Mouse (Mus musculus) forebrain, postnatal 0 days (tissue): ENCODE data around the gene Efna5. TPM values are rescaled to one million over a fixed set of nuclear protein-coding genes. Genes with fewer than 3 reads are reported as not detected.
A peak's percentile ranks its signal among the peaks of the same experiment; 100 is the strongest.

ENCODE experiments used
- ATAC-seq: fragments of 200-750 bp; cut with Nextera tagmentation; 2 replicates; pipeline ENCODE4 v1.8.0; 2017; ENCODE audit warnings: mild to moderate bottlenecking, moderate library complexity
- DNase-seq: peaks from one replicate; pipeline ENCODE4 v3.0.0-alpha.2; 2015
- H3K27ac ChIP-seq: fragments of 300-500 bp; sonication (generic); 2 replicates; pipeline ENCODE4 v1.5.1; 2014; ENCODE audit warnings: low read depth, mild to moderate bottlenecking, antibody characterized with exemption, low read length, moderate library complexity, mixed read lengths
- H3K27me3 ChIP-seq: fragments of 300-500 bp; sonication (generic); 2 replicates; pipeline ENCODE4 v1.6.1; 2014; ENCODE audit warnings: mild to moderate bottlenecking, low read length, mixed read lengths; ENCODE audit not compliant: insufficient read depth
- H3K36me3 ChIP-seq: fragments of 300-500 bp; sonication (generic); 2 replicates; pipeline ENCODE4 v1.6.1; 2014; ENCODE audit warnings: mild to moderate bottlenecking, moderate library complexity; ENCODE audit not compliant: insufficient read depth
- H3K4me1 ChIP-seq: fragments of 300-500 bp; sonication (generic); 2 replicates; pipeline ENCODE4 v1.6.1; 2014; ENCODE audit warnings: antibody characterized with exemption; ENCODE audit not compliant: insufficient read depth
- H3K4me2 ChIP-seq: fragments of 300-500 bp; sonication (generic); 2 replicates; pipeline ENCODE4 v1.6.1; 2014; ENCODE audit warnings: low read depth, mild to moderate bottlenecking, moderate library complexity
- H3K4me3 ChIP-seq: fragments of 300-500 bp; sonication (generic); 2 replicates; pipeline ENCODE4 v1.5.1; 2014; ENCODE audit warnings: low read depth, low read length, mixed read lengths
- H3K9ac ChIP-seq: fragments of 300-500 bp; sonication (generic); 2 replicates; pipeline ENCODE4 v1.6.1; 2014; ENCODE audit warnings: mild to moderate bottlenecking
- H3K9me3 ChIP-seq: fragments of 300-500 bp; sonication (generic); 2 replicates; pipeline ENCODE4 v1.6.1; 2016; ENCODE audit warnings: low read length
- CTCF ChIP-seq: sonication (generic); IDR thresholded peaks from 2 replicates; pipeline ENCODE4 v1.5.1; 2016; ENCODE audit warnings: antibody characterized with exemption, control low read depth, low read depth
- WGBS: fragments of 180-500 bp; shearing (Covaris S2); extraction: QIAGEN DNeasy Blood & Tissue Kit; methylation state at CpG from one replicate; pipeline ENCODE4 v1.1.7; 2014; 5-methylcytosine and 5-hydroxymethylcytosine counted together
- polyA plus RNA-seq: library from polyadenylated mRNA; unstranded; fragments of >200 nt; fragmentation: Nextera tagmentation; extraction: Ambion mirVana; gene quantifications from 2 replicates; pipeline ENCODE4 v1.2.1, GENCODE M21; 2015
- total RNA-seq: library from RNA; depleted of rRNA; stranded (reverse); fragments of >200 nt; gene quantifications from 2 replicates; pipeline ENCODE4 v1.2.3, GENCODE M21; 2014

Gene Efna5
- total and polyA plus RNA-seq, 2 experiments from 2014 or later, result 7.0 to 27.0 TPM

GRCm38 (mm10) chr17:62624804-62625645 lies 256.1 kb downstream of the Efna5 start:
- ATAC-seq, result no peak
- WGBS, result 63% methylated on average over 8 of the region's 8 CpGs
- Histone ChIP-seq H3K27ac (no peak overlapping the region), H3K27me3 (no peaks in the 10 kb centered on the region), H3K36me3 (no peaks in the 10 kb centered on the region), H3K4me3 (no peak overlapping the region), H3K4me1 (no peaks in the 10 kb centered on the region), H3K9me3 (no peaks in the 10 kb centered on the region), H3K9ac (no peak overlapping the region), H3K4me2 (no peak overlapping the region)
- no peak for DNase-seq
- TF ChIP-seq CTCF, result no peak

GRCm38 (mm10) chr17:62623224-62623623 lies 257.9 kb downstream of the Efna5 start:
- WGBS, result 92% methylated on average over 3 of the region's 3 CpGs

GRCm38 (mm10) chr17:62622481-62622880 lies 258.6 kb downstream of the Efna5 start:
- no peak for ATAC-seq
- no peak overlapping the region for H3K27ac ChIP-seq
- no peak overlapping the region for H3K9ac ChIP-seq
- H3K4me1 ChIP-seq, result no peaks in the 10 kb centered on the region
- H3K9me3 ChIP-seq, result no peaks in the 10 kb centered on the region
- no peaks in the 10 kb centered on the region for H3K36me3 ChIP-seq
- no peak for TF ChIP-seq CTCF
- no peak for DNase-seq
- WGBS, result 77% methylated on average over 4 of the region's 4 CpGs
- no peaks in the 10 kb centered on the region for H3K27me3 ChIP-seq
- H3K4me3 ChIP-seq, result no peak overlapping the region
- H3K4me2 ChIP-seq, result no peak overlapping the region

More at GRCm38 (mm10) chr17:62623224-62623623, 257.9 kb downstream of the Efna5 start:
- no peak overlapping the region for H3K27ac ChIP-seq
- H3K9ac ChIP-seq, result no peak overlapping the region
- no peak overlapping the region for H3K4me3 ChIP-seq
- H3K27me3 ChIP-seq, result no peaks in the 10 kb centered on the region
- TF ChIP-seq CTCF, result no peak
- H3K36me3 ChIP-seq, result no peaks in the 10 kb centered on the region
- H3K4me2 ChIP-seq, result no peak overlapping the region
- DNase-seq, result no peak
- ATAC-seq, result no peak
- H3K9me3 ChIP-seq, result no peaks in the 10 kb centered on the region
- no peaks in the 10 kb centered on the region for H3K4me1 ChIP-seq

- H3K4me2 ChIP-seq, result no peak overlapping the region
- H3K9ac ChIP-seq, result no peak overlapping the region
- no peak overlapping the region for H3K27ac ChIP-seq
- H3K9me3 ChIP-seq, result no peaks in the 10 kb centered on the region
- H3K36me3 ChIP-seq, result no peaks in the 10 kb centered on the region
- no peaks in the 10 kb centered on the region for H3K27me3 ChIP-seq
- H3K4me1 ChIP-seq, result no peaks in the 10 kb centered on the region
- ATAC-seq (no peak), DNase-seq (no peak)
- 59% methylated on average over 6 of the region's 6 CpGs for WGBS
- TF ChIP-seq CTCF, result 0 out of 2 replicates have a peak, but pooled peaks have one; percentile 13
- H3K4me3 ChIP-seq, result no peak overlapping the region
These were observed 266.0 kb downstream of the Efna5 start for GRCm38 (mm10) chr17:62615159-62615558.

GRCm38 (mm10) chr17:62614708-62615107 lies 266.4 kb downstream of the Efna5 start:
- TF ChIP-seq CTCF, result no peak
- DNase-seq (no peak), ATAC-seq (no peak)
- Histone ChIP-seq H3K4me3 (no peak overlapping the region), H3K4me1 (no peaks in the 10 kb centered on the region), H3K27me3 (no peaks in the 10 kb centered on the region), H3K4me2 (no peak overlapping the region), H3K27ac (no peak overlapping the region), H3K9me3 (no peaks in the 10 kb centered on the region), H3K36me3 (no peaks in the 10 kb centered on the region), H3K9ac (no peak overlapping the region)
- WGBS, result 29% methylated on average over 6 of the region's 6 CpGs

- H3K4me1 ChIP-seq, result no peaks in the 10 kb centered on the region
- no peak overlapping the region for H3K4me2 ChIP-seq
- H3K27ac ChIP-seq, result no peak overlapping the region
- no peaks in the 10 kb centered on the region for H3K27me3 ChIP-seq
- H3K36me3 ChIP-seq, result no peaks in the 10 kb centered on the region
- no peak overlapping the region for H3K4me3 ChIP-seq
- WGBS, result 12% methylated on average over 8 of the region's 8 CpGs
- H3K9me3 ChIP-seq, result no peaks in the 10 kb centered on the region
- ATAC-seq, result no peak
- no peak for DNase-seq
- no peak overlapping the region for H3K9ac ChIP-seq
- TF ChIP-seq CTCF, result no peak
These were observed 266.9 kb downstream of the Efna5 start for GRCm38 (mm10) chr17:62614237-62614636.

- TF ChIP-seq CTCF, result no peak
- Histone ChIP-seq H3K27me3 (no peaks in the 10 kb centered on the region), H3K4me2 (no peak overlapping the region), H3K9me3 (no peaks in the 10 kb centered on the region), H3K36me3 (no peaks in the 10 kb centered on the region), H3K9ac (no peak overlapping the region), H3K4me1 (no peaks in the 10 kb centered on the region), H3K4me3 (no peak overlapping the region), H3K27ac (no peak overlapping the region)
- no peak for DNase-seq
- ATAC-seq, result no peak
- WGBS, result 91% methylated on average over 11 of the region's 11 CpGs
These were observed 267.9 kb downstream of the Efna5 start for GRCm38 (mm10) chr17:62613232-62613631.
